Mouse (Mus musculus): ENCODE results near the gene Igsf21. TPM values are rescaled to one million over a fixed set of nuclear protein-coding genes. Genes with fewer than 3 reads are reported as not detected.

Igsf21 gene
- polyA plus RNA-seq, 1 experiment = 9.2 TPM

- Histone ChIP-seq H3K4me1 (ENCODE audit: control insufficient read depth, insufficient read depth, insufficient read length, low read length) (no peaks in the 10 kb centered on the region), H3K27ac (replicated peaks; ENCODE audit: low read depth, low read length) (no peak overlapping the region), H3K4me3 (ENCODE audit: insufficient read depth, low read depth, low read length) (no peak overlapping the region)
Measured at GRCm38 (mm10) chr4:140149706-140150105, 96.9 kb downstream of the Igsf21 start.

GRCm38 (mm10) chr4:140147857-140148695 lies 98.5 kb downstream of the Igsf21 start:
- Histone ChIP-seq H3K4me1 (ENCODE audit: control insufficient read depth, insufficient read depth, insufficient read length, low read length) (no peaks in the 10 kb centered on the region), H3K27ac (replicated peaks; ENCODE audit: low read depth, low read length) (no peak overlapping the region), H3K4me3 (ENCODE audit: insufficient read depth, low read depth, low read length) (no peak overlapping the region)

GRCm38 (mm10) chr4:140147079-140147840 lies 99.3 kb downstream of the Igsf21 start:
- Histone ChIP-seq H3K4me1 (ENCODE audit: control insufficient read depth, insufficient read depth, insufficient read length, low read length) (no peaks in the 10 kb centered on the region), H3K27ac (replicated peaks; ENCODE audit: low read depth, low read length) (no peak overlapping the region), H3K4me3 (ENCODE audit: insufficient read depth, low read depth, low read length) (no peak overlapping the region)

GRCm38 (mm10) chr4:140143884-140144525 lies 102.6 kb downstream of the Igsf21 start:
- no peak overlapping the region for H3K27ac ChIP-seq (replicated peaks; ENCODE audit: low read depth, low read length)
- H3K4me1 ChIP-seq (ENCODE audit: control insufficient read depth, insufficient read depth, insufficient read length, low read length) = no peaks in the 10 kb centered on the region
- H3K4me3 ChIP-seq (ENCODE audit: insufficient read depth, low read depth, low read length) = no peak overlapping the region

- Histone ChIP-seq H3K4me1 (ENCODE audit: control insufficient read depth, insufficient read depth, insufficient read length, low read length) (no peaks in the 10 kb centered on the region), H3K27ac (replicated peaks; ENCODE audit: low read depth, low read length) (no peak overlapping the region), H3K4me3 (ENCODE audit: insufficient read depth, low read depth, low read length) (no peak overlapping the region)
Measured at GRCm38 (mm10) chr4:140143178-140143577, 103.4 kb downstream of the Igsf21 start.

GRCm38 (mm10) chr4:140140485-140140884 lies 106.1 kb downstream of the Igsf21 start:
- H3K27ac ChIP-seq (replicated peaks; ENCODE audit: low read depth, low read length) = no peak overlapping the region
- no peak overlapping the region for H3K4me3 ChIP-seq (ENCODE audit: insufficient read depth, low read depth, low read length)
- H3K4me1 ChIP-seq (ENCODE audit: control insufficient read depth, insufficient read depth, insufficient read length, low read length) = no peaks in the 10 kb centered on the region

GRCm38 (mm10) chr4:140138846-140139245 lies 107.7 kb downstream of the Igsf21 start:
- Histone ChIP-seq H3K4me3 (ENCODE audit: insufficient read depth, low read depth, low read length) (no peak overlapping the region), H3K27ac (replicated peaks; ENCODE audit: low read depth, low read length) (no peak overlapping the region), H3K4me1 (ENCODE audit: control insufficient read depth, insufficient read depth, insufficient read length, low read length) (no peaks in the 10 kb centered on the region)

GRCm38 (mm10) chr4:140131625-140132321 lies 114.8 kb downstream of the Igsf21 start:
- Histone ChIP-seq H3K4me3 (ENCODE audit: insufficient read depth, low read depth, low read length) (no peak overlapping the region), H3K27ac (replicated peaks; ENCODE audit: low read depth, low read length) (no peak overlapping the region), H3K4me1 (ENCODE audit: control insufficient read depth, insufficient read depth, insufficient read length, low read length) (no peaks in the 10 kb centered on the region)

GRCm38 (mm10) chr4:140131201-140131600 lies 115.4 kb downstream of the Igsf21 start:
- no peaks in the 10 kb centered on the region for H3K4me1 ChIP-seq (ENCODE audit: control insufficient read depth, insufficient read depth, insufficient read length, low read length)
- no peak overlapping the region for H3K4me3 ChIP-seq (ENCODE audit: insufficient read depth, low read depth, low read length)
- no peak overlapping the region for H3K27ac ChIP-seq (replicated peaks; ENCODE audit: low read depth, low read length)

- H3K4me1 ChIP-seq (ENCODE audit: control insufficient read depth, insufficient read depth, insufficient read length, low read length) = no peaks in the 10 kb centered on the region
- H3K4me3 ChIP-seq (ENCODE audit: insufficient read depth, low read depth, low read length) = no peak overlapping the region
Measured at GRCm38 (mm10) chr4:140129553-140130275, 116.9 kb downstream of the Igsf21 start.

GRCm38 (mm10) chr4:140128116-140128515 lies 118.5 kb downstream of the Igsf21 start:
- H3K4me1 ChIP-seq (ENCODE audit: control insufficient read depth, insufficient read depth, insufficient read length, low read length) = no peaks in the 10 kb centered on the region
- no peak overlapping the region for H3K4me3 ChIP-seq (ENCODE audit: insufficient read depth, low read depth, low read length)
- H3K27ac ChIP-seq (replicated peaks; ENCODE audit: low read depth, low read length) = no peak overlapping the region

More at GRCm38 (mm10) chr4:140129553-140130275, 116.9 kb downstream of the Igsf21 start:
- no peak overlapping the region for H3K27ac ChIP-seq (replicated peaks; ENCODE audit: low read depth, low read length)

- no peaks in the 10 kb centered on the region for H3K4me1 ChIP-seq (ENCODE audit: control insufficient read depth, insufficient read depth, insufficient read length, low read length)
- no peak overlapping the region for H3K4me3 ChIP-seq (ENCODE audit: insufficient read depth, low read depth, low read length)
- H3K27ac ChIP-seq (replicated peaks; ENCODE audit: low read depth, low read length) = no peak overlapping the region
Measured at GRCm38 (mm10) chr4:140125806-140126205, 120.8 kb downstream of the Igsf21 start.

GRCm38 (mm10) chr4:140122534-140122933 lies 124.0 kb downstream of the Igsf21 start:
- no peak overlapping the region for H3K4me3 ChIP-seq (ENCODE audit: insufficient read depth, low read depth, low read length)
- H3K27ac ChIP-seq (replicated peaks; ENCODE audit: low read depth, low read length) = no peak overlapping the region
- no peaks in the 10 kb centered on the region for H3K4me1 ChIP-seq (ENCODE audit: control insufficient read depth, insufficient read depth, insufficient read length, low read length)

- no peaks in the 10 kb centered on the region for H3K4me1 ChIP-seq (ENCODE audit: control insufficient read depth, insufficient read depth, insufficient read length, low read length)
- H3K27ac ChIP-seq (replicated peaks; ENCODE audit: low read depth, low read length) = no peak overlapping the region
- no peak overlapping the region for H3K4me3 ChIP-seq (ENCODE audit: insufficient read depth, low read depth, low read length)
Measured at GRCm38 (mm10) chr4:140117275-140117691, 129.3 kb downstream of the Igsf21 start.
